Mouse (Mus musculus): Measurements from ENCODE around the gene Prickle2.

The Prickle2 gene

DNA sequence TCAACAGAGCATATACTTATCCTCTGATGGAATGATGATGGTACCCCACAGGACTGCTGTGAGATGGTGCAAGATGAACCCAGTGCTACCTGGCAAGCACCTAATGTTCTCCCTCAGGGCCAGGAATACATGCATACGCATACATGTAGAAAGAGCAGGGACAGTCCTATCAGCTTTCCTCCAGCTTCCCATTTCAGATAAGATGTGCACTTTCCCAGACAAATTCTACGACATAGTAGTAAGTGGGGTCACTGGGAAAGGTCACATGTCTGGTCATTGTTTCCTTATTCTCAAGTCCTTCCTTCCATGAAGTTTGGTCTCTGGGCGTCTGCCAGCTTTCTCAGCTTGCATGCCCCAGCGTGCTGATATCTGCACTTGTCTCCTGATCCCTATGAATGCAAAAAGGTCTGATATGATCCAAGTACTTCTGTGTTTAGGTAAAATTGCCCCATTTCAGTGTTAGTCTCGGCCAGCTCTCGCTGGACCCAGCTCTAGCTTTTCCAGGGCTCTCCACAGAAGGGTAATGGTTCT, 187.5 kb downstream of the Prickle2 start:
- DNase-seq (ENCODE audit: low spot score in 2 of 2) = no peak

DNA sequence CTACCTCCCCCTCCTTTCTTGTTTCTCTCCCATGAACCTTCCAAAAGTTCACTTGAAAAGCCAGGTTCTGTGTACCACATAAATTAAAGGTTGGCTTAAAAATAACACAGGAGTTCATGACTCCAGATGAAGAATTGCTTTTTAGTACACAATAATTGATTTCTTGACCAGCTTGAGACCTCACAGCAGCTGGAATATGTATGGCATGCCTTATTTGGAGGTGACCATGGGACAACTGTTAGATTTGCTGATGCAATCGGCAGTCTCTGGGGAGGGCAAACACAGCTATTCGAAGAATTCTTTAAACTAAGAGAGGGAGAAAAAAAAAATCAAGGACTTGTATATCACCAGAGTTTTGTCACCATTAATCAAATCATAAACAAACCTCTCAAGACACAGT, 189.0 kb downstream of the Prickle2 start:
- no peak for DNase-seq (ENCODE audit: low spot score in 2 of 2)

DNA sequence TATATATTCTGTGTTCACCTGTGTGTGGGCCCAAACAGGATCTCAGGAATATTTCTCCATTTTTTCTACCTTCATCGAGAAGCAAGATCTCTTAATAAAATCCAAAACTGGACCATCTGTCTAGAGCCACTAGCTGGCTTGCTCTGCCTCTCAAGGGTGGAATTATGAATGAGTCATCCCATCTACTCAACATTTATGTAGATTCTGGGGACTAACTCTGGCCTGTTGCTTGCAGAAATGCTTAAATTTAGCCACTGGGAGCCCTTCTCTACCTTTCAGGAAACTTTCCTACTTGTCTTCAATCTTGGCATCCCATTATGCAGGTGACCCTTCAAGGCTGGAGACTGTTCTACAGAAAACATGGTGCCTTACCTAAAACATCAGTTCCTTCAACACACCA, 194.0 kb downstream of the Prickle2 start:
- DNase-seq (ENCODE audit: low spot score in 2 of 2) = no peak

DNA sequence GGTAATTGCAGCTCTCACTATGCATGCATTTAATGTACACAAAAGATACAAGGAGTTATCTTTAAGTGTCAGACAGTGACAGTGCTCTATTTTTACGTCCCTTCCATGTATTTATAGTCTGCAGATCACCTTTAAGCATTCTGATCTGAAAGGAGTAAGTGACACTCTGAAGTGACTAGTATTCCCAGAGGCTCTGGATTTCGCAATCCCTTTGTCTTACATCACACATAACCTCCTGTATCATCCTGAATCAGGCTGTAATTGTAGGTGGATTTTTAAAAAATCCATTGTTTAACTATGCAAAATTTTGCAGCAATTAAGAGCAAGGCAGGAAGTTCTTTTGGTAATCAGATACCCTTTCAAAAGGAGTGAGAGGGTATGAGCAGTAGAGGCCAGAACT, 196.2 kb downstream of the Prickle2 start:
- DNase-seq (ENCODE audit: low spot score in 2 of 2) = no peak

DNA sequence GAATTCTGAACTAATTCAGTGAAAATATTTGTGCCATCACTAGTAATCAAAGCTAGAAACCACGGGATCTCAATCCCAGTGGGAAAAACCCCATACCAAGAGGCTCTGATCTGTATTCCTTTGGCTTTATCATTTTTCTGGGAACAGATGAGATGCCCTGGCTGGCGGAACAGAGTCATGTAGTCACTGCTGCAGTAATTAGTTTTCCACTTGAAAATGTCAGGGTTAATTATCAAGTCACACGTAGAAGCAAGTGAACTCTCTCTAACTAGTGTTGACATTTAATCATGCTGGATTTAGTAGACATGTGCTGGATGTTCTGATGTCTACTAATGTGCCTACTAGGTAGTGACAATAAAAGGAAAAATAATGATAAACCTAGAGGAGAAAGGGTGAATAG, 199.7 kb downstream of the Prickle2 start:
- DNase-seq (ENCODE audit: low spot score in 2 of 2) = no peak

DNA sequence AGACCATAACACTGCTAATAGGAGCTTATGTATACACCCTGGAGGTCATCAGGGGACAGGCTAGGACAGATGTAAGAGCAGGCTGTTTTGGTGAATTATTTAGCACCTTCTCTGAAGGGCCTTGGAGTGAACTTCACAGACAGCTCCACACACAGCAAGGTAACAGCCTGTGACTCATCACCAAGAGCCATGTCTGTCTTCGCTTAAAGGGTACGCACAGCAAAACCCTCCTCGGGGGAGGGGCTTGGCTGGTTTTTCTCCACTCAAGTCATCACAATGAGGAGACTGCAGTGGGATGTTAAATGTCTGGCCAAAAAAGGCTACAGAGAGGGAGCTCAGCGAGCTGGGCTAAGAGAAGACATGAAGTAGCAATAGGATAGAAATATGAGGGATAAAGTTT, 206.5 kb downstream of the Prickle2 start:
- no peak for DNase-seq (ENCODE audit: low spot score in 2 of 2)

DNA sequence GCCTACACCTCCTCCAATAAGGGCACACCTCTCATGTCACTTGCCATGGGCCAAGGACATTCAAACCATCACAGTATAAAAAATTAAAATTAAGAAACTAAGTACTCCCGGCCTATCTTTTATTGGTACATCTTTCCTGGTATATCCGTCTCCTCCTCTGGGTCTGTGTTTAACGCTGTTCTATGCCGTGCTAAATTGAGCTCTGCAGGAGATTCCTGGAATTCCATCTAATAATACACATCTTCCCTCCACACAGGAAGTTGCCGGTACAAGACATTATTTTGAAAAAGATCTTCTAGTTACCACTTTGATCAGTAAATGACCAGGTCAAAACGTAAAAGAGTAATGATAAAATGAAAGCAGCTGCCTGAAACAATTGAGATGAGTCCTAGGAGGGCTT, 207.4 kb downstream of the Prickle2 start:
- no peak for DNase-seq (ENCODE audit: low spot score in 2 of 2)

DNA sequence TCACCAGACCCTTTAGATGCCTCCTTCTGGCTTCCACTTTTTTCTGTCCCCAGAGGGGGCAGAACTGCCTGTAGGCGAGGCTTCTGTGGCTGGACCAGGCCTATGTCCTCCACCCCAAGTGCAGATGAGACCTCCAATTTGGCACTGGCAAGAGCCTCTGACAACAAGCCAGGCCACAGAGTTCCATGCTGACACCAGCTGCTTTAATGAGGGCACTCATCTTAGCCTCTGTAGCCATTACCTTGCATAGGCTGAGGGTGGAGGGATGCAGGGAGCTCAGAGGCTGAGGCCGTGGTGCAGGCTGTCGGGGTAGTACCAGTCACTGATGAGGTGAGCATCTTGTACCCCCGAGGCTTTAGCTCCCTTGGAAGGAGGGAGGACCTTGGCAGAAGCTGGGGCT, 208.7 kb downstream of the Prickle2 start:
- no peak for DNase-seq (ENCODE audit: low spot score in 2 of 2)

DNA sequence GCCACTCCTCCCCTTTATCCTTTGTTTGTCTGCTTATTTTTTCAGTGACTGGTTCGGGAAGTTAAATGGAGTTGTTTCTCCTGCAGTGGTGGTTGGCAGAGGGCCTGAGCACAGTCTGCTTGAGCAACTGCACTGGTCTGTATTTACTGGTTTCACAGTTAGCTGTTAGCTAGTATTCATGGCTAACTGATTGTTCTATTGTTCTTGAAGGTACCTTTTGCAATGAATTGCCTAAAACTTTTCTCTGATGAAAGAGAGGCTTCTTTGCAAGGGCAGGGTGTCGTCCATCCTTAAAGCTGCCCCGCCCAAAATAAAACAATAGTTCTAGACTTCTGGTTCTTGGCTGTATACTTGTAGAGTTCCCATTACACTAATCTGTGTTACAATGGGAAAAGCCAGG, 210.5 kb downstream of the Prickle2 start:
- no peak for DNase-seq (ENCODE audit: low spot score in 2 of 2)

DNA sequence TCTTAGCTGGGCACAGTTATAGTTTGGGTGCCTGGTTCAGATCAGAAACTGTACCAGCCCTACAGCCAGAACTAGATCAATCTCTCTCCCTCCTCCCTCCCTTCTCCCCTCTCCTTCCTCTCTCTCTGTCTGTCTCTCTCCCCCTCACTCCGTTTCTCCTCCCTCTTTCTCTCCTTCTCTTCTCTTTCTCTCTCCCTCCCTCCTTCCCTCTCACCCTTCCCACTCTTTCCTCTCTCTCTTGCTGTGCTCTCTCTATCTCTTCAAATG, 224.3 kb downstream of the Prickle2 start:
- DNase-seq (ENCODE audit: low spot score in 2 of 2) = no peak

DNA sequence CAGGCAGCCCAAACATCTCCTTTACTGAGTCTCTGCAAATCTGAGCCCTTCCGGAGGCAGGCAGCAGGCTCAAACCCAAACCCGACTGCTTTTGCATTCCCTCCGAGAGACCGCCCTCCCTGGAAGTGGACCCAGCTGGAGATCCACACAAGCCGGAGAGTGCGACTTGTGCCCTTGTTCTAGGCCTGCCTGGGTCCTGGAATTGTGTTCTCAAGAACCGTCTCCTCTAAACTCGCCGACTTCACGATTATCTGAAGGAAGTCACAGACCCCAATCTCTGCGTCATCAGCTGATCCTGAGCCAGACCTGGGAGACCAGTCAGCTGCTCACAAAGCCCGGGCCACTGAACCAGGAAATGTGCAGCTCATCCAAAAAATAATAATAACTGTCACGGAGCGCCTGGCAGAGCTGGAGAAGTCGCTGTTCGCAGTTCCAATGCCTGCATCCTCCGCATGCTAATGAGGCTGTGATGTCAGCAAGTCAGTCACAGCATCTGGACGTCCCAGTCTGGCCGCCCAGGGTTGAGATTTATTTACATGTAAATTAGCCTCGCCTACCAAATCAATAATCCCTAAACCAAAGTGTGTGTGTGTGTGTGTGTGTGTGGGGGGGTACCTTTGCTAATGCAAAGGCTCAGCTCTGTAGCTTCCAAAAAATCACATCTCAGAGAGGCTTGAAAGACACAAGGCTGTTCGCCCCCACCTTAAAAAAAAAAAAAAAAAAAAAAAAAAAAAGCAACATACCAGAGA, 224.8 kb downstream of the Prickle2 start:
- DNase-seq (ENCODE audit: low spot score in 2 of 2) = no peak

DNA sequence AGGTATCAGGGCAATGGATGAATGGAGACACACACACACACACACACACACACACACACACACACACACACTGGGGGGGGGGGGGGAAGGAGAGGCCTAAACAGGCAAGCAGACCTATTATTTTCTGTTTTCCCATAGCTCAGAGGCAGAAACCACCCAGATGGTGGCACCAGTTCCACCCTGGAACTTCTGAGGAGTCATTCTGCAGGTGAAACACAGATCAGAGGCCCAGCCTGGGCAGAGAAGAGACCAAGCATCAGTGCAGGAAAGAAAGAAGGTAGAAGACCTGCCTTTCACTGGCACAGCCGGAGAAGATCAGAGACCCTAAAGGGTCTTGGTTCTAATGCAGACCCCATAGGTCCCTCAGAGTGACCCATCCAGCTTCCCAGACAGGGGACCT, 227.3 kb downstream of the Prickle2 start:
- no peak for DNase-seq (ENCODE audit: low spot score in 2 of 2)

DNA sequence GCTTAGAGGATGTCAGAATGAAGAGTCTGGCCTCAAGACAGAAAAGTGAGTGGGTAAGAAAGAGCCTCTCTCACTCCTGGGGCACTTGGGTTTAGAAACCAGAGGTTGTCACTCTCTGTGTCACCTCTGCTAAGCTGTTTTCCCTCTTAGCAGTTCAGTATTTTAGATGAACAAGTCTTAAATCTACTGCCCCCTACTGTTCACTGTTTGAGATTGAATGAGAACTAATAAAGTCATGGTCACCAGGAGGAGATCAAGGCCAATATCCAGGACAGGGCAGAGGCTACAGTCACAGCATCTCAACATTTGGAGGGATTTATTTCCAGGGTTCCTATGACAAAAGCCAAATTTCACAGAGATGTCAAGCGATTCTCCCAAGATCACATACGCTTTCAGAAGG, 228.3 kb downstream of the Prickle2 start:
- DNase-seq (ENCODE audit: low spot score in 2 of 2) = no peak

DNA sequence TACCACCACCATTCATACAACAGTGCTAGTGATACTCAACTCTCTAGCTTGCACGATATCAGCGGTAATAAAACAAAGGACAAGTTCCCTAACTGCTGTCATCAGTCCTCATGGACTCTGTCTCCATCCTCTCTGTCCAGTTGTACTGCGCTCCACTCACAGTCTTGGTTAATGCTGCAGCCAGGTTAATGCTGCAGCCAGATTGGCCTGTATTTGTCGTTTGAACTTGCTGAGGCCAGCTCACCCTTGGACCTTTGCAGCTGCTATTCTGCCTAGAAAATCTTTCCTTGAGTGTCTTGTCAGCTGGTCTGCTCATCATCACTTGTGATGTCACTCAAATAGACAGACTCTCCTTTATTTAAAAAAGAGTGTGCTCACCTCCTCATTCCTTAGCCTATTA, 236.5 kb downstream of the Prickle2 start:
- DNase-seq (ENCODE audit: low spot score in 2 of 2) = no peak

DNA sequence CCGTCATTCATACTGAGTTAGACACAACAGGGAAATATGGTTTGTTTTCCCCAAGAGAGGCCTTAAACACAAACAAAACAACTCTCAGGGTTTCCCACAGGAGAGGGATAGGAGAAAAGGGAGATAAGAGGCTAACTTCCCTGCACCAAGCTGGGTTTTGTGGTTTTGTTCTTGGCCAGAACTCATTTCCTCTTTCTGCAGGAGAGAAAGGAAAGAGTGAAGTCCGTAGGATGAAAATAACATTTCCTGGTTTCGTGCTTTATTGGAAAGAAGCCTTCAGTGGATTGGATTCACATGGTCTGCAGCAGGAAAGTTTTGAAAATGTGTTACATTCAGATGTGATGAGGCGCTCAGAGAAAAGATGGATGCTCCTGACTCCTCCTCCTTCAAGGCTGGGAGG, 237.1 kb downstream of the Prickle2 start:
- no peak for DNase-seq (ENCODE audit: low spot score in 2 of 2)

DNA sequence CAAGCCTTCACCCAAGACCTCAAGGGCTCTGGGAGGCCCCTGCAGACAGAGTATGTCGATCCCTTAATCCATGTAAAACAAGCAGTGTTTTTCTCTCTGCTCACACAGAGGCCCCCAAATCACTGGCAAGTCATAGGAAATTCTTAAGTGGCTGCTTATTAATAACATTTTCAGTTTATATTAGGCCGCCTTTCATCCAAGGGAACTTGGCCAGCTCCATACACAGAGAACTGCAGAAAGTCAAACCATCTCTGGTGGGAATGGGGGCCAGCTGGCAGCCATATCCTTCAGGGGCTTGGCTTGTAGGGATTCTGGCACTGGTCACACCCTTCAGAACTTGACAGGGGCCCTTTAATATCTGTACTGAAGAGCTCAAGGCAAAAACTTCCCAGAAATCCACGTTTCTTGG, 237.6 kb downstream of the Prickle2 start:
- no peak for DNase-seq (ENCODE audit: low spot score in 2 of 2)

DNA sequence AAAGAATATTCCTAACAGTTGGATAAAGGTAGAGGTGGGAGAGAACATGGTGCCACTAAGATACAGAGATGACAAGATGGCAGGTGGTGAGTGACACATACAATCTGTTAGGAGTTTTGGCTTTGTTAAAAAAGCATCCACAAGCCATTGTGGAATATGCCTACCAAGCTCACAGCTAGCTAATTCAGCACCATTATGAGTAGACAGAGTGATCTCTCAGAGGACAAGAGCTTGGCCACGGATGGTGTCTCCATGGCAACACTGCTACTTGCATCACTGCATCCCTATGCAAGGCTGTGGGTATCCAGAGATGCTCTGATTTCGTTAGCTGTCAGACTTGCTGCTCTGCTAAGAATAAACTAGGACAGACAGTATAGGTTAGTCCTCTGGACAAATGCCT, 238.6 kb downstream of the Prickle2 start:
- DNase-seq (ENCODE audit: low spot score in 2 of 2) = no peak

DNA sequence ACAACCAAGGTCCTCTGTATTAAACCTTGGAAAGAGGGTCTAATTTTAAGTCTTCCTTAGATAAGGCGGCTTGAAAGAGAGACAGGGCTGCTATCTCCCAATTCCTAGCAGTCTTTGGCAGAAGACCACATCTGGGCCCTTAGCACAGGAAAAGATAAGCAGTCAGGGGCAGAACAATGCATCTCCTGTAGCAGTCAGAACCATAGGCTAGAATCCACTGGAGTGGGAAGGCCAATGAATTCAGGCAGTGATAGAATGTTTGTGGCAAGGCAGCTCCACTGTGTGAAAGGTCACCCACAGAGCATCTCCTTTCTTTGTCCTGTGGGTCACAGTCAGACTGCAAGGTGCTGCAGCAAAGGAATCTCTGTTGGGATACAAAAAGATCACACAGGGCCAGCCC, 240.3 kb downstream of the Prickle2 start:
- no peak for DNase-seq (ENCODE audit: low spot score in 2 of 2)

DNA sequence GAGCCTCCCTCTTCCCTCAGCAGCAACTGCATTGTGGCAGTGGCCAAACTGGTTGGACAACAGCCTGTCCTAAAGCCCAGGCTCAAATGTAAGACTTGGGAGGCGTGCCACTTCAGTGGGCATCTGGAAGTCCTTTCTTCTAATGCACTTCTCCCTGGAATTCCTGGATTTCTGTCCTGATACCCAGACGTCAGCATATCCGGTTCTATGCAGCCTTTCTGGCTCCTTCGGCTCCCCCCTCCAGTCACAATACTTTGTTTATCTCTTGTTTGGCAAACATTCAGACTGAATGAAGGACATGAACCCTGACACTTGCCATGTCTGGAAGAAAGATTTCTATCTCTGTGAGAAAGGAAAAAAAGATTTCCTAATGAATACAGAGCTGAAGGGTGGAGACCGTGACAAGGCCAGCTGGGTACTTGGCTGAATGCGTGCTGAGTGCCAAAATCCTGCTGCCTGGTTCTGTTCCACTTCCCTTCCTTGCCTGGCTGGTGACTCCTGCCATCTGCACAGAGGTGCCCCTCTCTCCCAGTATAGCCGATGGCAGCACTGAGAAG, 241.1 kb downstream of the Prickle2 start:
- peak in 1 of 2 experiments; percentile 4 for DNase-seq (ENCODE audit: low spot score in 2 of 2)

DNA sequence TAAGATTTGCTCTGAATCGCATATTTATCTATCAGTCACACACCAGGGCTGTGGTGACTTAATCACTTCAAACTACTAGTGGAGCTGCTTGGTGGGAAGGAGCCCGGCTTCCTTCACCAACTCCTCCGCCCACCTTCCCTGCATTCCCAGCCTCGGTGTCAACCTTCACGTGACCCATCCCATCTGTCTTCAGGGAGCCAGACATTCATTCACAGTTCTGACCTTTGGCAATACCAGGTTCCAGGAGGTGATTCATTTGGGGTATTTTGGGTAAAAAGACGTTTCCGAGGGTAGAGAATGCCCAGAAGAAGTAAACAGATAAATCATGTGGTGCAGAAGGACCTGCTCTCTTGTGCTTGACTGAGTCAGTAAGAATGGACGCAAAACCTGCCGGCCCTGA, 242.2 kb downstream of the Prickle2 start:
- DNase-seq (ENCODE audit: low spot score in 2 of 2) = no peak

DNA sequence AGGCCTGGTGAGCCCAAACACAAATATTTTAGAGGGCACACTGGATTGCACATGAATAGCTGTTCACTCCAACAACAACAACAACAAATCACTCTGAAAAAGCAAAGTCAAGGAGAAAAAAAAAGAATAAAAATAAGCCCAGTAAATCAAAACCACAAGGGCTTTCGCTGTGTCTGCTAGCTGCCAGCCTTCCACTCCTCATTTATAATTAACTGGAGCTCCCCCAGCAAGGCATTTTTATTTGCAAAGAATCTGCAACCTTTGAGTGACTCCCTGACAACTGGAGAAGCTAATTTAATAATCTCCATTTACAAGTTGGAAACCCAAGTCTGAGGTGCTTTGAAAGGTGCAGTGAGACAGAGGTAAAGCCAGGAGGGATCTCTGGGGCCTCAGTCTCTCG, 245.2 kb downstream of the Prickle2 start:
- no peak for DNase-seq (ENCODE audit: low spot score in 2 of 2)

DNA sequence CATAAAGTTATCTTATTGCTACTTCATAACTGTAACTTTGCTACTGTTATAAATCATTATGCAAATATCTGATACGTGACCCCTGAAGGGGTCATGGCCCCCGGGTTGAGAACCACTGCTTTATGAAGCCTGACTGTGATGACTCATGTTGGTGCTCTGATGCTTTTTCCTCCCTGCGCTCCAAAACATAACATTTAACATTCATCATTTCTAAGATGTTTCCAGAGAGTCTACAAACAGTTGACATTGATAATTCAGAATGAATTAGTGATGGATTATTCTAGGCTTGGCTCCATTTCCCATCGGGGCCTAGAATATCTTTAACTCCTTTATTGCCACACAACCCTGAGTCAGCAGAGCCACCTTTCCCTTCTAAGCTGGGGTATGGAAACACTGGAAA, 247.9 kb downstream of the Prickle2 start:
- DNase-seq (ENCODE audit: low spot score in 2 of 2) = no peak

DNA sequence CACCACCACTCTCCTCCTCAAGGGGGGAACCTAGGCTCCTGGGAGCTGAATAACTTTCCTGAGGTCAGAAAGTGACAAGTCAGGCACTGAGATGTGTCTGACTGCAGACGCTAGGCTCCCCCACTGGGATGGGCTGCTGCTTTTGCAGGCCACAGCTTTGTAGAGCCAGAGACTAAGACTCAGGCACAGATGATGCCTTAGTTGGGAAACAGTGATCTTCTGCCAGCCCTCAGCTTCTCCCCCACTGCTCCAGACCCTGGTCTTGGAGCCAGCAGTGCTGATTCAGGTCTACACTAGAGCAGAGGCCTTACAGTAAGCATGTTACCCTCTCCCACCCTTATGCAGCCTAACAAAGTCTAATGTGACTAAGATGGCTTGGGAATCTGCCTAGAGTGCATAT, 254.5 kb downstream of the Prickle2 start:
- no peak for DNase-seq (ENCODE audit: low spot score in 2 of 2)

DNA sequence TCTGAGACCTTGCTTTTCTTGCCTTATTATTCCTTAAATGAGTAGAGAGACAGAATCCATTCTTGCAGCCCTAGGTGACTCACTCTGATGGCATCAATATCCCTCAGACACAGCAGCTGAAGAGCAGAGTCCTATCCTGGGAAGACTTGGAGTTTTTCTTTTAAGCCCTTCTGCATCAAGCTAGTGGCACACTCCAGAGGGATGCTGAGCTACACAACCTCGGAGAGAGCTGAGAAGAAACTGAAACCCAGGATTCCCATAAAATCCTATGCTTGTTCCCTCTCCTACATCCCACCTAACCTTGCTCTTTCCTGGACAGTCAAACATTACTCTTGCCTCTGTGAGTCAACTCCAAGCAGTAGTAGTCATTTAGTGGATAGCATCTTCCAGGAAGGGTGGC, 256.0 kb downstream of the Prickle2 start:
- no peak for DNase-seq (ENCODE audit: low spot score in 2 of 2)

Measured in spleen, postnatal 36 days (tissue).